Mouse (Mus musculus) cerebellum, adult 9-11 months (tissue): Measurements from ENCODE around the gene Rbfox3.

ENCODE experiments used
- DNase-seq: peaks from one replicate; pipeline ENCODE4 v3.0.0; 2022

Gene Rbfox3

GRCm38 (mm10) chr11:118878605-118879245 lies 32.7 kb downstream of the Rbfox3 start:
- peak; percentile 62 for DNase-seq

GRCm38 (mm10) chr11:118875243-118875897 lies 36.0 kb downstream of the Rbfox3 start:
- peak; percentile 71 for DNase-seq

- DNase-seq: peak; percentile 59
These were observed 36.8 kb downstream of the Rbfox3 start for GRCm38 (mm10) chr11:118874487-118875095.

- DNase-seq: no peak
These were observed 37.4 kb downstream of the Rbfox3 start for GRCm38 (mm10) chr11:118874022-118874421.

GRCm38 (mm10) chr11:118871527-118871926 lies 39.9 kb downstream of the Rbfox3 start:
- DNase-seq: no peak

GRCm38 (mm10) chr11:118863360-118863759 lies 48.0 kb downstream of the Rbfox3 start:
- no peak for DNase-seq

- DNase-seq: peak; percentile 77
These were observed 49.5 kb downstream of the Rbfox3 start for GRCm38 (mm10) chr11:118861801-118862431.

- DNase-seq: peak; percentile 94
These were observed 50.2 kb downstream of the Rbfox3 start for GRCm38 (mm10) chr11:118861246-118861645.

GRCm38 (mm10) chr11:118860812-118861211 lies 50.6 kb downstream of the Rbfox3 start:
- DNase-seq: no peak

- no peak for DNase-seq
These were observed 51.6 kb downstream of the Rbfox3 start for GRCm38 (mm10) chr11:118859839-118860238.

- DNase-seq: peak; percentile 95
These were observed 53.1 kb downstream of the Rbfox3 start for GRCm38 (mm10) chr11:118858305-118858704.

- DNase-seq: peak; percentile 79
These were observed 60.0 kb downstream of the Rbfox3 start for GRCm38 (mm10) chr11:118851391-118851790.

GRCm38 (mm10) chr11:118847986-118848385 lies 63.4 kb downstream of the Rbfox3 start:
- no peak for DNase-seq

GRCm38 (mm10) chr11:118840992-118841391 lies 70.4 kb downstream of the Rbfox3 start:
- peak; percentile 70 for DNase-seq

GRCm38 (mm10) chr11:118838167-118838566 lies 73.2 kb downstream of the Rbfox3 start:
- no peak for DNase-seq

- peak; percentile 93 for DNase-seq
These were observed 74.5 kb downstream of the Rbfox3 start for GRCm38 (mm10) chr11:118836889-118837288.

GRCm38 (mm10) chr11:118832793-118833481 lies 78.5 kb downstream of the Rbfox3 start:
- DNase-seq: peak; percentile 98

GRCm38 (mm10) chr11:118831730-118832129 lies 79.7 kb downstream of the Rbfox3 start:
- peak; percentile 87 for DNase-seq

GRCm38 (mm10) chr11:118825280-118826094 lies 85.9 kb downstream of the Rbfox3 start:
- DNase-seq: no peak

GRCm38 (mm10) chr11:118821353-118821752 lies 90.0 kb downstream of the Rbfox3 start:
- DNase-seq: no peak

- no peak for DNase-seq
These were observed 92.9 kb downstream of the Rbfox3 start for GRCm38 (mm10) chr11:118818528-118818927.

- no peak for DNase-seq
These were observed 96.3 kb downstream of the Rbfox3 start for GRCm38 (mm10) chr11:118815118-118815517.
